Mouse (Mus musculus) regulatory T cell (primary cell): ENCODE data around the gene Chchd6.

Source experiments
- in situ Hi-C: fragments of 300-600 bp; cut with MboI, MseI; formaldehyde crosslinking; loops from one replicate; pipeline ENCODE4 v1.15.1; 2025; ENCODE audit warnings: high pct_unique_total_duplicates

Gene Chchd6

DNA sequence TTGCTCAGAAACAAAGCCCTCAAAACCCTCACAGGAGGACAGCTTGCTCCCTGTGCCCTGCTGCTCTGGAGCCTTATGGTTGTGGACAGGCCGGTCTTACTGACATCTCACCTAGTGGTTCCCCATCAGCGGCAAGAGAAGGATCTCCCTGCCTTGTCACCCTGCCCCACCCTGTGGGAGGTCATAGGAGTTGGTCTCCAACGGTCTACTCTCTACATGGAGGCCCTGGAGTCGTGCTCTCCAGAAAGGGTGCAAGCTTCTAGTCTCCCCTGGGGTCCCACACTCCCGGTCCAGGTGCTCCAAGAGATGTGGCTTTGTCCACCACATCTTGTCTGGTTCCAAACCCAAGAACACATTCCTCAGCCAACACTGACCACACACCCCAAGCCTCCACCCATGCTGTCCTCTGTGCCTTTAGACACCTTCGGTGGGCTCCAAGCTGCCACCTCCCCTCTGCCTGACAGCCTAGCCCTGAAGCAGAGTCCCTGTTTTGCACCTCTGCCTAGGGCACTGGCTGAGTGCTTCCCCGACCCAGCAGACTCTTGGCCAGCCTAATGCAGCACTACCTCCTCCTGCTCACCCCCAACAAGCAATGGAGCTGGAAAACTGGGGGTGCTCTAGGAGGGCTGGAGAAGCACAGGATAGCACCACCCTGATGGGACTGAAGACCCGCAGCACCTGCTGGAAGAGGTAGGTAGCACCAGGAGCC, 234.6 kb downstream of the Chchd6 start:
- in situ Hi-C loops: loop anchor here (5.0 kb wide), 1 partner anchor 271 kb away; no protein-coding TSS in a partner anchor

DNA sequence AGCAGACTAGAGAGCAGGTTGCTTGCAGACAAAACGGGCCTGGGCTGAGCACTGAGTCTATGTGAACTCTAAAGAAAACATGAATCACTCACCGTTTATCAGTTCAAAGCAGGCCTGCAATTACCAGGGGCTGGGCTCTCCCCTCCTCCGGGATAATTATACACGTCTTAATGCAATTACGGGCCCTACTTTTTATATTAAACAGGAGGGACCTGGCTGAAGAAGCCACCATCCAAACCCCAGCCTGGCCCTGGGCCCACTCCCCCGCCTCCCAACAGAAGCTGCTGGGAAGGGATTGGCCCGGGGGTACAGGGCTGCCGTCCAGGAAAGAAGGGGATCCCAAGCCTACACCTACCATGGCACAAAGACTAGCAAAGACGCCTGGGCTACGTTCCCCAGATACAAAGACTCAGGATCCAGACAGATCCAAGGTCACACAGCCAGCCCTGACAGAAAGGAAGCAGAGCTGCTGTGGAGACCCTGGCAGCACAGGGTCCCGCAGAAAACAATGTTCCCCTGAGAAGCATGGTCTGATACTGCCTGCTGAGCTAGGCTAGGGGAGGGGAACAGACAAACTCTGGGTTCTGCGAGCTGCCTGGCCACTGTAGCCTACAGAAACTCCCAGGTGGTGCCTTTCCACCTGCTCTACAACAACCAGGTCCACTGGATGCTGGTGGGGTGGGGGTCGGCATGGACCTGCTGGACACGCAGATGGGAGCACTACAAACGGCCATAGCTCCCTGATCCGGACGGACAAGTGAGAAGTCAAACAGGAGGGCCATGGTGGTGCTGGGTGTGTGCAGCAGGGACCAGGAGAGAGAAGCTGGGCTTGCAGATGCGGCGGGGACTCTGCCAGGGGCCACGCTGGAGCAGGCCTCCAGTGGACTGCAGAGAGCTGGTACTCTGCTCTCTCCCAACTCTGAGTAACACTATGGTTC, 235.4 kb downstream of the Chchd6 start:
- in situ Hi-C loops: loop anchor here (5.0 kb wide), 1 partner anchor 272 kb away; no protein-coding TSS in a partner anchor

DNA sequence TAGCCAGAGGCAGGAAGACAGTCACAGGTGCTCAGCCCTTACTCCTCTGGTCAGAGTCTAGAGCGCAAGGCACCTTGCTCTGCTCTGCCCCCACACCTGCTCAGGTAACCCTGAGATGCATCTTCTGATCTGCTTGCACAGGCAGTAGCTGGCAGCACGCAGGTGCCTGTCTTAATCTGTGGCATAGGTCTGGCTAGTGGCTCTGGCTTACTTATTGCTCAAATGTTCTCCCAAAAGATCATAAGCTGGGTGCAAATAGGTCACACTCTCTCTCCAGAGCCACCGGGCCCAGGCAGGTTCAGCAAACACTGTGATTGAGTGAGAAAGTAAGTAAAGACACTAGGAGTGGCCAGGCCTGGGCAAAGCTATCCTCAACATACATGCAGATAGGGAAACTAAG, 236.3 kb downstream of the Chchd6 start:
- in situ Hi-C loops: no loop called here

DNA sequence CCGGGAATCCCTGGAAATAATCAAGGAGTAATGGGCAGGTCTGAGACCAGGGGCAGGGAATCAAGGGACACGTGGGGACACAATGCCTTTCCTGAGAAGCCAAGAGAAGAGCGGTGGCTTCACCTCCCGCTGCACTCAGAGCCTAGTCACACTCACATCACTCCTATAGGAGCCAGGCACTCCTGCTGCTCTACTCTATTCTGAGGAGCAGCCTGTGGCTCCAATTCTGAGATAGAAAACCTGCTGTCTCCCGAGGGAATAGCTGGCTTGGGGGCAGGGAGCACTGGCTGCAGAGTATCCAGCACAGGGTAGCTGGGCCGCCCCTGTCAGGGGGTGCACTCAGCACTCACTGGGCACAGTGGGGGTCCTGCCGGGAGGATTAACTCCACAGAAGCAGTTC, 239.8 kb downstream of the Chchd6 start:
- in situ Hi-C loops: no loop called here

DNA sequence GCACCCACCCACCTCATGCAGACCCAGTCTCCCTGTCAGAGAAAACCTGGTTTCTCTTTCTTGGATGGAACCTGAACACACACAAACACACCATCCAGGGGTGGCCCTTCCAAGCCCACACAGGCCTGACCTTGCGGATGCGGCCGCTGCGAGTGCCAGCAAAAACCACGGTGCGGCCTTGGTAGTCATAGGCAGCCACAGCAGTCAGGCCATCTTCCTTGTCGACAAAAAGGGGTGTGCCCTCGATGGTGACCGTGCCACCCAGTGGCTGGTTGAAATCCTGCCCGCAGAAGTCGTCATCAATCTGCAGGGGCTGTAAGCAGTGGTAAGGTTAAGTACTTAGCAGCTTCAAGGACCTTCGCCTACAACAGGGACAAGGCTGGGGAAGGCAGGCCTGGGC, 240.7 kb downstream of the Chchd6 start:
- in situ Hi-C loops: no loop called here

DNA sequence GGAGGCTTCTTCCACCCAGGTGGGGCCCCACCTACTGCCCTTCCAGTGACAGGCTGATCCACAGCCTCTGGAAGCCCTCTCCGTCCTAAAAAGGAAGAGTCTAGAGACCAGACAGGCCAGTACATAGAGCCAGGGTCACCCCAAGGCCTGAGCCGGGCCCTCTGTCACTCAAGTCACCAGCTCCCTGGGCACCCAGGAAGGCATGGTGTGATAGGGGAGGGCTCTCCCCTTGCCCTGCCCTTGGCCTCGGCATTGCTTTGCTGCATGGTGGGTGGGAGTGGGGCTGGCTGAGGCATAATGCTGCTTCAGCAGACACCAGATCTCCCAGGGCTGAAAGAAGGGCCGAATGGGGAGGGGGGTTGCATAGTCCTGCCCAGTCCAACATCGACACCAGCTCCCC, 241.4 kb downstream of the Chchd6 start:
- in situ Hi-C loops: no loop called here

DNA sequence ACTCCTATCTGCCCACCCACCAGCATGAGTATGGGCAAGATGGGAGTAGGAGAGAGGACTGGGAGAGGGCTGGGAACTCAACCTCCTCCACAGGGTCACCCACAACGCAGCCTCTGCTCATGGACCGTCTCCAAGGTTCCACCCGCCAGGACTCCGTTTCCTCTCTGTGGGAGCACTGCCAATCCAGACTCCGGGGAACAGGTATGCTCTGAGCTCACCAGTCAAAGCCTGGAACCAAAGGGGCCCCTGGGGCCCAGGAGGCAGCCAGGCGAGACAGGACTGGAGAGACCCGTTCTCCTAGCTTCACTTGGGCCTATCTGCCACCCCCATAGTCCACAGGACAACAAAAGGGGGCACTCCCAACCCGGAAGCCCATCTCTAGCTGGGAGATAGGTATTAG, 242.4 kb downstream of the Chchd6 start:
- in situ Hi-C loops: no loop called here

DNA sequence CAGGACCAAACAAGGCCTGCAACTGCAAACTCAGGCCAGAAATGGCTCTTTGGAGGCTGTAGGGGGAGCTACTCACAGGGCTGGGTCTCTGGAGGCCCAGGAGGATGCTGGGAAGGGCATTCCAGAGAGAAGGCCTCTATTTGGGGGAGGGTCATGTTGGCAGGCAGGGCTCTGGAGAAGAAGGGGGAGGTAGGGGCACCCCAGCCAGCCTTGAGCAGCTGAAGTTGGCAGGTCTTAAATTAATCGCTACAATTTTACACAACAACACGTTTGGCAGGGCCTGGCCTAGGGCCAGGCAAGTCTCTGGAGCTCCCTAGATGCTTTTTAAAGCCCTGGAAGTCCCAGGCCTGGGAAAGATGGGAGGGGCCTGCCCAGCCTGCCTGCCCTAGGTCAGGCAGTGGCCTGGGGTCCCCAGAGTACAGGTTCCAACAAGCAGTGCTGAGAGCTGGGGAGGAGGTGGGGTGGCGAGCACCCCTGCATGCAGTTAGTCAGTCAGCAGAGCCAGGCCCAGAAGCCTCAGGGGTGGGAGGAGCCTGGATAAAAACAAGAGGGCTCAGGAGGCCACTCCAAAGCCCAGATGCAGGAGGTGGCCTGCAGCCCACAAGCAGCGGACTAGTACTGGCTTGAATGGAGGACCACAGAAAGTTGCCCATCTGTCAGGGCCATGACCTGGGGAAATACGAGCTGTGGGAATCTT, 243.9 kb downstream of the Chchd6 start:
- in situ Hi-C loops: no loop called here

DNA sequence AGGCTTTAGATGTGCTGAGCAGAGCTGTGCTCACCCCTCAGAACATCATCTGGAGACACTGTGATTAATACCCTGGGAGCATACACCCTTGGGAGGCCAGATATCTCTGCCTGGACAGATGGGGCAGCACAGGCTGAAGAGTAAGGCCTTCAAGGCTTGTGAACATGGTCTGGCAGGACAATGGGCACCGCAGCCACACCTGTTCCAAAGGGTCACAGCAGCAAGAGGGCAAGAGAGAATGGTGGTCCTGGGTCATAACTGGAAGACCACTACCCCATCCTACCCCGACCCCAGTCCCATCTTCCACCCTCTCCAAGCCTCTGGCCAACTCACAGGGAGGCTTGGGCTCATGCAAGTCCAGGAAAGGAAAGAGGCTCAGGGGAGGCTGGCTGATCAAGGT, 244.9 kb downstream of the Chchd6 start:
- in situ Hi-C loops: no loop called here

DNA sequence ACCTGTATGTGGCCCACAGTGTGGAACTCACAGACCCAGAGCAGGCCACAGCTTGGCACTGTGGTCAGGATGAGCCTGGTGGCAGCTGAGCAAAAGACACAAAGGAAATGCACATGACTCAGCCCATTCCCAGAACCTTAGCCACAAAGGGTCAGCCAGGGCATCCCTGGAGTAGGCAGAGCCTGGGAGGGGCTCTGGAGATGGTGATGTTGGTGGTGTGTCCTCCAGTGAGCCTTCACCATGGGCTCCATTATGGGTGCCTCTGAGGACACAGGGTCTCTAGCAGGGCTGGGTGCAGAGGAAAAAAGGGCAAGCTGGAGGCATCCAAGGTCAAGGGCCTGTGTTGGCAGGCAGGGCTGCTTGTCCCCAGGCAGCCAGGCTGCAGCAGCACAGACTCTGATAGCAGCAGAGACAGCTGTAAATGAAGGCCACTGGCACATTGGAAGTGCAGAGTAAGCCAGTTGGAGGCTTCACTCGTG, 245.4 kb downstream of the Chchd6 start:
- in situ Hi-C loops: no loop called here

DNA sequence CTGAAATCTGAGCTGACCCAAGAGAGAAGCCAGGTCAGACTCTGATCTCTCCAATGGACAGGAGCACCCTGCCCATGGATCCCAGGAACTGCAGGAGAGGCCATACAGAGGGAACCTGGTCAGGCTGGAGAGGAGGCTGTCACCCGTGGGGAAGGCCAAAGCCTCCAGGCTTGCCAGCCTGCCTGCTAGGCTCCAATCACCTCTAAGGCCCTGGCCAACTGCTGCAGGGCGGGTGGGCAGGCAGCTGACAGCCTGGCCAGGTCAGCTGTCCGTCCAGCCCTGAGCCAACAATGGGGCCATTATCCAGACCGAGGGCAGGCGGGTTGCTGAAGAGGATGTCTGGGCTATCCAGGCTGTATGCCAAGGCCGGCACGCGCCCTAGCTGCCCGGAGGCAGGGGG, 247.1 kb downstream of the Chchd6 start:
- in situ Hi-C loops: no loop called here

DNA sequence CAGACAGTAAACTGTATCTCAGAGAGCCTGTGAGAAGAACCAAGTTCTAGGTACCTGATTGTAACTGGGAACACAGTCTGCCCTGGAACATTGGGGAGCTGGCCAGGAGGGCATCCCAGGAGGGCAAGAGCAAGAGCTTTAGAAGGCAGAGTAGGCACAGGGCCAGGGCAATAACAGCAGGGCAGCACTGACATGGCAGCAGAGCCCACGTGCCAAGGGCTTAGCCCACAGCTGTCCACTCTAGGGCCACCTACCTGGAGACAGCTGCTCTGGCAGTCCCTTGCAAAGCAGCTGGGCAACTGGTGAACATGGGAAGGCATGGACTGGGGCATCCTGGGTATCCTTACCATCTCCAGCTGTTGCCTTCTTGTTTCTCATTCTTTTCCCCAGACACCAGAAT, 247.7 kb downstream of the Chchd6 start:
- in situ Hi-C loops: no loop called here

DNA sequence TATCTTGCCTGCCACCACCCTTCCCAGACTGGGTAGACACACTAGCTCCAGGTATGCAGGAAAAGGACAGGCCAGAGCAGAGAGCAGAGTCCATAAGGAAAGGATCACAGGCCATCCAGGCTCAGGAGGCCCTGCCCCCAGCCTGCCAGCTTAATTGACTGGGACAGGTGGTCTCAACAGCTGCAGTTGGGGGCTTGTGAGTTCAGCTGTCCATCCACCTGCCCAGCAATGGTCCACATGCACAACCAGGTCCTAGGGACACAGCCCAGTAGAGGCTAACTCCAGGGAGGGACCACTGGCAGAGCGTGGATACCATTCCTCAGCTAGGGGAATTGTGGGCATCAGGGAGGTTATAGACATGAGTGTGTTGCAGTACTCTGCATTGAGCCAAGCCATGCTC, 249.6 kb downstream of the Chchd6 start:
- in situ Hi-C loops: no loop called here

DNA sequence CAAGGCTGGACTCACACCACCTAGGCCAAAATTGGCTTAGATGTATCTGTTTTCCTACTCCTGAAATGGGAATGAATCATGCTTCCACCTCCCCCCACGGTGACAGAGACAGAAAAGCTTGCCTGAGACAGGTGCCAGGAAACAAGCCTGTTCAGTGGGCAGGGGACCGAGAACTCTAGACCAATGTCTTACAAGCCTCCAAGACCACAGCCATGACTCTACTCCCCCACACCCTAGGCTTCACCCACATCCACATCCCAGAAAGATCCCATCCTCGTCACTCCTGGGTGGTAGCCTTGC, 250.0 kb downstream of the Chchd6 start:
- in situ Hi-C loops: no loop called here

DNA sequence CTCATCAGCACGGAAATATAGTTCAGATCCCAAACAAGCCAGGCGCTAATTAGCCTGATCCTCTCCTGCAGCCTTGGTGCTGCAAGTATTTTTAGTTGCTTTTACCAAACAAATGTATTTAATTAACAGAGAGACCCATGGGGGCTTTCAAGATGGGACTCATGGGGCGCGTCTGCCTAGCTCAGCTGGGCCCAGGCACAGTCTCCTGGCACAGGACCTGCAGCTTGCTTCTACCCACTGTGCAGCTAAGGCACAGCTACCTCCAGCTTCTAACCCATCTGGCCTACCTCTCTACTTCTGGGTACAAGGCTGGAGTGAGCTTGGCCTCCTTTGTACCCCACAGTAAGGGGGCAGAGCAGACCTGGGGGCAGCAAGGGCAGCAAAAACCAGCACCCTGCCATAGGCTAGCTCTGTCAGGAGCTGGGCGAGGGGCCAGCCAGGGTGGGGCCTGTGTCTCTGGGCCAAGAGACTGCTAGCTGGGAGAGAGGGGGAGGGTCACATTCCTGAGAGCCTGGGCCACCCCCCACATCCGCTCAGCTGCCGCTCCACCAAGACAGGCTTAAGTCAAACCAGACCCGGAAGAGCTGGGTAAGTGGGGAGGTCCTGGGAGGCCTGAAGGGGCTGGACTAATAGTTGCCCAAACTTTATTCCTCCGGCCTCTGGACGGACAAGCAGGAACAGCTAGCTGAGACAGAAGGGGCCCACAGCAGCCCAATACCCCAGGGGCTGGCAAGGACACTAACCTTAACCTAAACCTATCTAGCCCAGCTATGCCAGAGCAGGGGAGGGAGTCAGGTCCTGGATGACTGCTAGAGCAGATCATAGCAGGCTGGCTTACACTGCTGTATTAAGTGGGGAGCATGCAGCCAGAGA, 250.6 kb downstream of the Chchd6 start:
- in situ Hi-C loops: no loop called here

DNA sequence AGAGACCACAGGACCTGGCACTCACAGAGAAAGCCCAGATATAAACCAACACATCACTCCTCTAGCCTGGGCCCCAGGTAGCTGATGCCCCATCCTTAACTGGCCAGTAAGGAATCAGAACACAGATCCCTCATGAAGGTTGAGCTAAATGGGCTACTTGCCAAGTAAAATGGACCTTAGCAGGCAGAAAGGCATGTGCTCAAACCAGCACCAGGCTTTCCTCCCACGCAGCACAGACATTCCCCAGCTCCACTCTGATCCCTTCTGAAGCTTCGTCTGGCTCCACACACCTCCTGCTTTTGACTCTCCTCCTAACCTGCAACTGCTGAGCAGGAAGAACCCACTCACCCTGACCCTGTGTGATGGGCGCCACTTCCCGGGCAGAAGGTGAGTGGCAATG, 253.5 kb downstream of the Chchd6 start:
- in situ Hi-C loops: no loop called here

DNA sequence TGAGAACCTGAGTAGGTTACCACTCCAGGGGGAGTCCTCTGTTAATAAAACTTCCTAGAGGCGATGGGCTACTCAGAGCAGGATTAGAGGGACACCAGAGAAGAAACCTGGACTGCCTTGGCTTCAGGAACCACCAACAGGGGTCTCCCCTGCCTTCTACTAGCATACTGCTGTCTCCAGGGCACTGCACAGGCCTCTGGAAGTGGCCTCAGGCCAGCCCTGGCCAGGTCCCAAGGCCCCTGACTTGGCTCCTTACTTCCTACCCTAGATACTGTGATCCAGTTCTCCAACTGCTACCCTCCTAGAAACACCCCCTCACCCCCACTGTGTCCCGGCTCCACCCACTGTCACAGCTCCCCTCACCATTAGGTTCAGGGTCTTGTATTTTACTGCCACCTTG, 256.0 kb downstream of the Chchd6 start:
- in situ Hi-C loops: no loop called here

DNA sequence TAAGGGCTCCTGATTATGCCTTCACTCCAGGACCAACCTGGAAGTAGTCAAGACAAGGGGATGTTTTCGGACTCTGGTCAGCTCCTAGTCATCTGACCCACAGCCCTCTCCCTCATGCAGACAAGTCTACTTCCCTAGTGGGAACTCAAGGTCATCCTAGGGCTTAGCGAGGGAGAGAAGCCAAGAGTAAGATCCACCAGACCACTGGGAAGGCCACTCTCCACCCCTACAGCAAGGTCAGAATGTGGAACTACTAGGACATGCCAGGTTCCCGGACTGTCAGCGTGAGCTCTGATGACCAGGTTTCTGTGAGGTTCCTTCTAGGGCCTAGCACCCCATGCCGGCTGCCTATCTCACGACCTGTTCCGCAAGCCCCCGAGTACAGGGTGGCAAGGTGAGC, 256.7 kb downstream of the Chchd6 start:
- in situ Hi-C loops: no loop called here

DNA sequence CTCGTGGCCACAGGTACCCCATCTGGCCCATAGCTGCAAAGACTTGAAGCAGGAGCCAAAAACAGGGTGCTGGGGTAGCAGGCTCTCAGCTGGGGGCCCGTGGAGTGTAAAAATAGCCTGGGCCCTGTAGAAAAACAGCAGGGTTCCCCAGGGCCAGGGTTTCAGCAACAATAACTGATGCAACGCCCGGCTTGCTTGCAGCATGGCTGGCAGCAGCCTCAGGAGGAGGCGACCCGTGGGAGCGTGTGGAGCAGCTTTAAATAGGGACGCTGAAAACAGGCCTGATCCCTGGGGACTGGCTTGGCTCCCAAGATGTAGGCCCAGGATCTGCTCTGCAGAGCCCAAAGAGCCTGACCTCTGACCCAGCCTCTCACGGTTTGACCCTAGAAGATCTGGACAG, 257.9 kb downstream of the Chchd6 start:
- in situ Hi-C loops: no loop called here

DNA sequence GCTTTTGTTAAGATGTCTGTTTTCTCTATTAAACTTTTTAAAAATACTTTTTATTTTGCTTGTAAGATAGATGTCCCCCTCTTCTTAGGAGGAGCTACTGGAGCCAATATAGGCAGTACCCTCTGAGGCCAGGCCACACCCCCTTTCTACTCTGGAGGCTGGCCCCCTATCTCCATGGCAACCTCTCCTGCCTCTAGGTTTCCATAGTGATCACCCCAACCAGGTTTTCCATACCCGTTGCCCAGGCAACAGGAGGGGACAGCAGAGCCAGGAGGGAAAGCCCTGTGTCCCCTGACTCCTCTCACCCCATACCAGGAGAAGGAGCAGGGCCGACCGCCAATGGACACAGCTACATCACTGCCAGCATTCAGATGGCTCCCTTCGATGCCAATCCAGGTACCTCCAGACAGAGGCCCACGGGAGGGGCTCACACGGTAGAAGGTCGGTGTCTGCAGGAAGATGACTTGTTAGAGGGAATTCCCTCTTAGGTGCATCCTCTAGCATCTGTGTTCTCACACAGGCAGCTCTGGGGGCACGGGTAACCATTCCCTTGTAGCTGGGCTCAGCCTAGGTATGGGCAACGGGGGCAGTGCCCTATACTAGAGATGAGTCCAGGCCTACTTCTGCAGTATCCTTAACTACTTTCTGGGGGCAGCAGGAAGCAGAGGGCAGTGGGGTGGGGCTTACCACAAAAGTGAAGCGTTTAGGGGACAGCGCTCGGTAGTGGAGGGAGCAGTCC, 261.3 kb downstream of the Chchd6 start:
- in situ Hi-C loops: no loop called here
